Mouse (Mus musculus): Measurements from ENCODE around the gene Galm.
"Not testable (repeated sequence)": the region's sequence is repeated elsewhere in the genome, so short reads cannot be mapped to it uniquely, and the experiment has no call there.

The Galm gene

DNA sequence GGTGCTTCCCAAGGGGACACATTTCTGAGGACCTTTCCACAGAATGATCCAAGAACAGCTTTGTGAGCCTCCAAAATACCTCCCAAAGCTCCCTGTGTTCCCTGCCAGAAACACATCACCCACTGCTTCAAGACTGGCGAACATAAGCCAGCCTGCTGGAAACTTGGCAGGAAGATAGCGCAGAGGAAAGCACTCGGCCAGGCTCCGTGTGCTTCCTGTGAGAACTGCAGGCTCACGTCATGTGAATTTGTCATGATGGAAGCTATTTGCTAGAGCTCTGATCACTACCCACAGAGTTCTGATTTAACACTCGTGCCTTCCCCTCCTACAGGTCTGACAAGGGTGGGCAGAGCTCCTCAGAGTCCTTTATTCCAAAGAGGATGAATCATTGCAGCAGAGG lies 38.5 kb downstream of the Galm start:
- DNase-seq (ENCODE audit: low read depth, low spot score): peak; percentile 98

DNA sequence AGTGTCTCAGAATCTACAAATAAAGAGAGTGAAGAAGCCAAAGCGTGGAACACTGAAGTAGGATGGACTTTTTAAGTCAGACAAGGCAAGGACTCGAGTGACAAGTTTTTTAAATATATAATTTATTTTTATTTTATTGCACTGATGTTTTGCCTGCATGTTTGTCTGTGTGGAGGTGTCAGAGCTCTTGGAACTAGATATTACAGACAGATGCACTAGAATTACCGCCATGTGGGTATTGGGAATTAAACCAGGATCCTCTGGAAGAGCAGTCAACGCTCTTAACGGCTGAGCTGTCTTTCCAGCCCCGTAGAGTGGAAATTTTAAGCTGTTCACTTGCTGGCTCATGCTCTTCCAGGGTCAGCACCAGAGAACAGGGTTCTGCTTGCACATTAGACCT lies 39.1 kb downstream of the Galm start:
- peak; percentile 72 for DNase-seq (ENCODE audit: low read depth, low spot score)

DNA sequence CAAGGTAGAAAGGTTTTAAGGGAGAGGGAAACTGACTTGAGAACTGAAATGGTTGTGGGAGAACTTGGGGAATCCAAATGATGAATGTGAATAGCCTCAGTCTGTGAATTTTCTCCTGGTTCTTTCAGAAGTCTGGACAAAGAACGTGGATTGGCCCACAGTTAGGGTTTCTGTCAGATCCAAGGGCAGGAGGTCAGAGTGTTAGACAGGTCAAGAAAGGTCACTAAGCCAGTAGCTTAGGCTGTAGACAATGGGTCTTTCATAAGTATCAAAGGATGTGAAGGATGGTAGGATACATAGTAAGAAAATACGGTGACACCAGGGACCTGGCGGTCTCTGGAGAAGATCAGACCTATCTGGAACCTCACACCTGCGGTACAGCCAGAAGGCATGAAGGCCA lies 40.2 kb downstream of the Galm start:
- DNase-seq (ENCODE audit: low read depth, low spot score): no peak

DNA sequence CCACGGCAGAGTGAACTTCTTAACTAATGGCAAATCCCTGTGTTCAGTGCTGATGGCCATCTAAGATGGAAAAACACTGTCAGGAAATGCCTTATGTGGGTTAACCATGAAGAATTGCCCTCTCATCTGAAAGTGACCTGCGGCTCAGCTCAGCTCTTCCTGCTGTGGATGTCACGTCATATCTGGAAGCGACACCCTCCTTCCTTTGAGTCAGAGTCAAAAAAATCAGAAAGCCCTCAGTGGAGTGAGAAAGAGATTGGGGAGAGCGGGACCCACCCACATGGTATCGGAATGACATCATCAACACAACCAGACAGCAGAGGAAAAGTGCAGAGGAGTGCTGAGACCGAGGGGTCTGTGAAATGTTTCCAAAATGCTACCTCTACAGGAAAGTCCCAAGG lies 40.6 kb downstream of the Galm start:
- DNase-seq (ENCODE audit: low read depth, low spot score): peak; percentile 75

DNA sequence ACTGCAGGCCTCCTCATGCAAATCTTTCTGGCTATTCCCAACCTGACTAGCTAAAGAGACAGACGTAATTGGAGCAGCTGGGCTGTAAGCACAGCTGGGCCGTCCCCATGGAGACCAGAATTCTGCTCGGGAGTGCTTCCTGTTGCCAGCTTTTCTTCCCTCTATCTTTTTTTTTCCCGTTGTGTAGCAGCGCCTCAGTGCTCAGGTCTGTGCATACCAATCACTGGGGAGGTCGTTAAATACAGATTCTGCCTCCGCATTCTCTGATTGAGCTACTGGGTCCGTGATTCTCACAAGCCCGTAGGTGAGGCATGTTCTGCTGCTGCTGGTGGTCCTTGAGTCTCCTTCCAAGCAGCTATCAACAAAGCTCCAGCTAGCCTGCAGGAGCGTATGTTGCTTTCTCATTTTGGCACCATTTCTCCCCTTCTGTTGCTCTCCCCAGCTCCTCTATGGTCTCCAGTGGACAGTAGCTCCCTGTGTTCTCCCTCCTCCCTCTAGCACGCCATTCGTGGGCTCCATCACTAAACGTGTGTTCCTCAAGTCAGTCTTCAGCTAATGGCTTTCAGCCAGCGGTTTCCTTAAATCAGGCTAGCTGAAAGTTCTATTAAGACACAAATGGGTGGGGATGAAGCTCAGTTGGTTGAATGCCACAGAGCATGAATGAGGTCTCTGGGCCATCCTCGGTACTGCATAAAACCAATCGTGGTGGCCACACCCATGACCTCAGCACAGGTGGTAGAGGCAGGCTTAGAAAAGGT lies 41.3 kb downstream of the Galm start:
- peak; percentile 92 for DNase-seq (ENCODE audit: low read depth, low spot score)

DNA sequence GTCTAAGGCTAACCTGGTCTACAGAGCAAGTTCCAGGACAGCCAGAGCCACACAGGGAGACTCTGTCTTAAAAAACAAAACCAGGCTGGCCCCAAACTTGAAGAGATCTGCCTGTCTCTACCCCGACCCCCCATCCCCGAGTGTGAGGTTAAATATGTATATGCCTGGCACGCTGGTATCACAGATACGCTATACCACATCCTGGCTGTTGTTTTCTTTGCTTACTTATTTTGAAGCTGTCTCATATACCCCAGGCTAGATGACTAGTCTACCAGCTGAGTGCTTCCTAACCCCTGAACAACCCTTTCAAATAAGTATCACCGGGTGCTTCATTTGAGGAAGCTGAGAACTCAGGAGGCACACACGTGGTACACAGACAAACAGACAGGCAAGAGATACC lies 42.5 kb downstream of the Galm start:
- DNase-seq (ENCODE audit: low read depth, low spot score): no peak

DNA sequence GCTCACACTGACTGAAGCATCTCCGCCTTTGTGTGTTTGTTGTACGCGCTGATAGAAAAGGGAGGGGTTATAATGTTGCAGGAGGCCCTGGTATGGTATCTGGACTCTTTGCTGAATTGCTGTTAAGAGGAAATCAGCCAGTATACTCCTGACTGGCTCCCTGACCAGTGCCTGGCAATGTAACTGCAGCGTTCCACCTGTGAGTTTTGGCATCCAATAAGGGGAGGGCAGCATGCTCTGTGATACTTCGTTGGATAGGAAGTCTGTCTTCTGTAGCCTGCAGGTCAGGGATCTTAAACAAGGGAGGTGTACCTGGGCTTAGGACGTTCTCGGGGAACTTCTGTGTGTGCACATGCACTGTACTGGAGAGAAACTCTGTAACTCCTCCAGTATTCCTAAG lies 43.7 kb downstream of the Galm start:
- peak; percentile 85 for DNase-seq (ENCODE audit: low read depth, low spot score)

DNA sequence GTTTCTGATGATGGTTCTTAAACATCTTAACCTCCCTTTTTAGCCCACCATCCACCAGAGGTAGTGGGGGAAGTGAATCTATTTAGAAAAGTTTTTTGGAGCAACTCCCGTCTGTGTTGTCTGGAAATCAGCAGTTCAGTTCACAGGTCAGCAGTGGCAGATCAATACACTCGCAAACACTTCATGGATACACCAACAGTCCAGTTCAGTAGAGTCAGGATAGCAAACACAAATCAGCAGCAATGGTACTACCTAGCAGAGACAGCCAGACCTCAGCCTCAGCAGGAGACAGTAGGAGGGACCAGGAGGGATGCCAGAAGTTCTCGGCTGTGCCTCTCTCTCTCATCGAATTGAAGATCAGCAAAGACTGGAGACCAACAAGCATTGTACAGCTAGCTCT lies 44.7 kb downstream of the Galm start:
- no peak for DNase-seq (ENCODE audit: low read depth, low spot score)

DNA sequence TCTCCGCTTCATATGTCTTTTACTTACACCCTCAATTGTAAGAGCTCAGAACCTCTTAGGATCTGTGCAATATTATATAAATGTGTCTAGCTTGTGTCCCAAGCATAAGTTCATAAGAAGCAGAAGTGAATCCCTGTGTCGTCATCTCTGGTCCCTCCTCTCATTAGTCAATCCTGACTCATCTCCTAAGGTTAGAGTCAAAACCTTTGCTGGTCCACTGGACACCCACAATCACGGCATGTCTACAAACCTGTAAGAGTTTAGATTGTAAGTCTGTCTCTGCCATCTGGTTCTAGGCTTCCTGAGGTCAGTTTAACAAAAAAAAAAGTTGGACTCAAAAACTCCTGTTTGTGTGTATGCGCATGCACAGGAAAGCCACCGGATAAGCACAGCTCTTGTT lies 45.5 kb downstream of the Galm start:
- DNase-seq (ENCODE audit: low read depth, low spot score): no peak

DNA sequence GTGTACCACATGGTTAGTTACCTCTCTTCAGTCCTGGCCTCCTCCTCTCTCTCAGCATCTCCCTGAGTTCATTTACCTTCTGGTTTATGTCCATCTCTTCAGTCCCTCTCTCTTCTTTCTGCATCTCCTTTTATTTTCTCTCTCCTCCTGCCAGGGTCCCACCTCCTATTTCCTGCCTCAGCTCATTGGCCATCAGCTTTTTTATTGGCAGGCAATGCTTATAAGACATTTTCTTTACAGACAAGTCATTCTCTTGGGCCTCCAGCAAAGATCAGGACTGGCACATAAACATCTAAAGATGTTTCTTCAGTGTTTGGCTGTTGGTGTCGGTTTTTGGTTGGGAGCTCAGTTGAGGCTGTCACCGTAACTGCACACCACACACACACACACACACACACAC lies 46.4 kb downstream of the Galm start:
- DNase-seq (ENCODE audit: low read depth, low spot score): no peak

DNA sequence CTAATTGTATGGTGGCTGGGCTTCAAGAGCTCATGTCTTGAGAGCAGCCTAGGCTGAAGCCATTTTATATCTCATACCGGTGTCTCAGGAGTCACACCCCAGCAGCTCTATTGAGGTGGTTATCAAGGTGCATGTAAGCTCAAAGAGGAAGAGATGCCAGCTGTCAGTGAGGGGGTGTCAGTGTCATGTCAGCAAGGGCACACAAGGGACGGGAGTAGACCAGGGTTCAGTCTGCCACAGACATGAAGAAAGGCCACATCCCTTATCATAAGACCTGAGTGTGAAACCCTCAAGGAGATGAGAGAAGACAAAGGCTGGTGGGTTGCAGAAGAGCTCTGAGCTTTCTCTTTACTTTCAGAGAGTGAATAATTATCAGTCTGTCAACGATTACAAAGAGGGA lies 46.9 kb downstream of the Galm start:
- no peak for DNase-seq (ENCODE audit: low read depth, low spot score)

DNA sequence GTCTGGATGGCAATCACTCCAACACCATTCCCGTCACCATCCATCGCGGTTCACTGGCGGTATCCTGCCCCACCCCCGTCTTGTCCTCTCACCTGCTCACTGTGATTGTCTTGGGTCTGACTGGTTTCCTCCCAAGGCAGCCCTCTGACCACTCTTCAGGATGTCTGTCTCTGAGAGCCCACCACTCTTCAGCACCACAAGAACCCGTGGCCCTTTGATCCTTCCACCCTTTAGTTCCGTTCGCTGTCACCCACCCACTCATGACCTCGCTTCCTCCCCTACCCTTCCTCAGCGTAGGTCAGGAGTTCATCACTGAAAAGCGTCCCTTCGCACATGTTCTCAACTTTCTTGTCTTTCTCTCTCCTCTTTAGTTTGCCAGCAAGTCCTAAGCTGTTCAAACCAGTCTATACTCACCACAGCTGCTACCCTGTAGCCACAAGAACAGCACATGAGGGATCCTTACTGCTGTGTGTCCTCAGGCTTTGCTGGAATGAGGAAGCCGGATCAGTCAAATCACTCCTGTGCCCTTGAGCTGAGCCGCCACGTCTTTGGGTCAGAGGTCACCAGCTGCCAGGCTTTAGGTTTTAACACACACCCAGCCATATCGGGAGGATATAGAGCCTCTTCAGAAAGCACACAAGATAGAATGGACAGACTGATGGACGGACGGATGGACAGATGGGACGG lies 47.6 kb downstream of the Galm start:
- DNase-seq (ENCODE audit: low read depth, low spot score): no peak

DNA sequence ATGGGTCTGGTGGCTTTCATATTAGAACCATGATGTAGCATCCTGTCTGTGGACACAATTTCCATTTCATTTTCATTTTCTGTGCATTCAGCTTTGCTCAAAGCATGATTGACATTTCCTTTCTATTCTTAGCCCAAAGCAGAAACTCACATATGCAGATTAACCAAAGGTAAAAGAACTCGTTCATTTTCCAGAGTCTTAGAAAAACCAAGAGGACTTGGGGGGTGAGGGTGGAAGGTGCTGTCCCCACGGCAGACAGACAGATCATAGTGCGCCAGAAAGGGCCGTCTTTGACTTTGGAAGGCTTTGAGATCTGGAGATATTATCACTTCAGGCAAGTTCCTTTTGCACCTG lies 48.1 kb downstream of the Galm start:
- DNase-seq (ENCODE audit: low read depth, low spot score): no peak

DNA sequence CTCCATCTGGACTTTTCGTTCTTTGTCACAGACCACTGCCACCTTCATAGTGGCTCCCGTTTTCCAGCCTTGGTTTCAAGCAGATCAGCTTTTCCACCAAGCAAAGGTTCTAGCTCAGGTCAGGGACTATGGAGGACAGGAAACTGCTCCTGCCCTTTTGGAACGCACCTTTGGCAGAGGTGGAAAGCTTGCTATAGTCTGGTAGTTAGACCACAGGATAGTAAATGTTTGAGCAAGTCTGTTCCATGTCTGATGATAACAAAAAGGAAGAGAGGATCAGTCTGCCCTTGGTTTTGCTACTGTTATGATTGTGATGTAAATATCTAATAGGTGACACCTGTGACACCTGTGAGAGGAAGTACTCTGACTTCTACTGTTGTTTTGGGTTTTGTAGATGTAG lies 48.7 kb downstream of the Galm start:
- DNase-seq (ENCODE audit: low read depth, low spot score): no peak

DNA sequence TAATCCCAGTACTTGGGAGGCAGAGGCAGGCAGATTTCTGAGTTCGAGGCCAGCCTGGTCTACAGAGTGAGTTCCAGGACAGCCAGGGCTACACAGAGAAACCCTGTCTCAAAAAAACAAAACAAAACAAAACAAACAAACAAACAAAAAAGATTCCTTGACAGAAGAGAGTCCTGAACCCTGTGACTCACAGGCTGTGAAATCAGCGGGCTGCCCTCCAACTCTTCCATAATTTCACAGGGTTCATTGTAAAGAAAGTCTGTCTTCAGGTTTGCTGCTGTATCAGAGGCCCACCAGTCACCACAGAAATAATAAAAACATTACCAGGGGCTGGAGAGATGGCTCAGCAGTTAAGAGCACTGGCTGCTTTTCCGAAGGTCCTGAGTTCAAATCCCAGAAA lies 51.6 kb downstream of the Galm start:
- not testable (repeated sequence) for DNase-seq (ENCODE audit: low read depth, low spot score)

DNA sequence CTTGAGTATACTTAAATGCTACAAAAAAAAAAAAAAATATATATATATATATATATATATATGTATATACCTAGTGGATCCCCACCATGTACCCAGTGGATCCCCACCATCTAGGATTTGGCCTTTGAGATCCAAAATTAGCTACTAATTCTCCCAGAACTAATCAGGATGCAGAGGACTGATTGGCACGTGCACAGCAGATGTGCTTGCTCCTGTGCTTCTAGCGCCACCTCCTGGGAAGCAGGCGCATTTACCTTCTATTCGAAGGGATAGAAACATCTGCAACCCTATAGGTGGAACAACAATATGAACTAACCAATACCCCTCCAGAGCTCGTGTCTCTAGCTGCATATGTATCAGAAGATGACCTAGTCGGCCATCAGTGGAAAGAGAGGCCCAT lies 52.7 kb downstream of the Galm start:
- DNase-seq (ENCODE audit: low read depth, low spot score): peak; percentile 90

DNA sequence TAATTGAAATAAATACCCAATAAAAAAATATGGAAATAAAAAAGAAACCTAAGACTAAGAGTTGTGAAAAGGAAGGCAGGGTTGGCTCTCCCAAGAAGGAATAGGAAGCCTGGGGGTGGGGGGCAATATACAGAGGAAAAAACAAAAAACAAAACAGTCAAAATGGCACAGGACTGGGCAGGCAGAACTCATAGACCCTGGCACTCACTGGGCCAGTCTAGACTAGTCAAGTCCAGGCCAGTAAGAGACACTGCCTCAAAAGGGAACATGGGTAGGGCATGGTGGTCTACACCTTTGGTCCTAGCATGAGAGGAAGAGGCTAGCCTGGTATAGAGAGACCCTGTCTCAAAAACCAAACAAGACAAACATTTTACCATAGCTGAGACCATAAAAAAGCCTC lies 53.2 kb downstream of the Galm start:
- no peak for DNase-seq (ENCODE audit: low read depth, low spot score)

DNA sequence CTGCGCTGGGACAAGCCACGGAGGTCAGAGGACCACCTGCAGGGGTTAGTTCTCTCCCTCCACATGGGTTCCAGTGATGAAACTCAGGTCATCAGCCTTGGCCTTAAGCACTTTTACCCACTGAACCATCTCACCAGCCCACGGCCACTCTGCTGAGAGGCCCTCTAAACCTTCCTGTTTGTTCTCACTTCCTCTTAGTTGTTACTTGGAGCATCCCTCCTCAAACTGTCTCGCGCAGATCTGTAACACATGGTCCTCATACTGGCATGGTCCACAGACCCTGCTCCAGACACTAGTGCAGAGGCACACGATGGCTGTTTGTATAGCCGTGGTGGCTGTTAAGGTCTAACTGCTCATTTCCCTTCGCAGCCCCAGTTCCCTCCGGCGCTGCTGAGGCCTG lies 56.3 kb downstream of the Galm start:
- no peak for DNase-seq (ENCODE audit: low read depth, low spot score)

DNA sequence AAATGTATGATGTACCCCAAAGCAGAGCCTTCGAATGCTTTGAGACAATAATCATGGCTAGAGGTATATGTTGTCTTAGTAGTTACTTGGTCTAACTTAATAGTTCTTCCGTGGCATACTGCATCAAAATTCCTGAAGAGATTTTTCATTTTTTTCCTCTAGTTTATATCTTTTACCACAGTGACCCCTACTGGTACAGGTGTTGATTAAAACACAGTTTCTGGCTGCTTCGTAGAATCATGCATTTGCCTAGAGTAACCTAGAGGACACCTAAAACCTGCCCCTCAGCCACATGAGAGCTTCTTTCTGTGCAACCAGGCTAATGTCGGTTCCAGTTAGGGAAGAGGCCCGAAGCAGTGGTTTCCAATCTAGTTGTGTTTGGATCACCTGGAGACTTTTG lies 65.8 kb downstream of the Galm start:
- DNase-seq (ENCODE audit: low read depth, low spot score): peak; percentile 49

DNA sequence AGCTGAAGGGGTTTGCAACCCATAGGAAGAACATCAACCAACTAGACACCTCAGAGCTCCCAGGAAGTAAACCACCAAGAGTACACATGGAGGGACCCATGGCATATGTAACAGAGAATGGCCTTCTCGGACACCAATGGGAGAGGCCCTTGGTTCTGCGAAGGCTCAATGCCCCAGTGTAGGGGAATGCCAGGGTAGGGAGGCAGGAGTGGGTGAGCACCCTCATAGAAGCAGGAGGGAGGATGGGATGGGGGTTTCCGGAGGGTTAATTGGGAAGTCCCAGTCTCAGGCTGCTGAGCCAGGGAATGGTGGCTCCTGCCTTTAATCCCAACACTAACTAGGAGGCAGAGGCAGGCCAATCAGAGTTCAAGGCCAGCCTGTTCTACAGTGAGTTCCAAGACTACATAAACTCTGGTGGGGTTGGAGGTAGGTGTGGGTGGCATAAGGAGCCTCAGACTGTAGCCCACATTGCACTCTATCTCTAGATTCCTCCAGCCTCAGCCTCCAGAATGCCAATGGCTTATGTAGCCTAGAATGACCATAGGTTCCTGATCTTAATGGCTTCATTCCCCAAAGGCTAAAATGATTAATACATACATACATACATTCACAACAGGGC lies 72.0 kb downstream of the Galm start:
- DNase-seq (ENCODE audit: low read depth, low spot score): no peak

DNA sequence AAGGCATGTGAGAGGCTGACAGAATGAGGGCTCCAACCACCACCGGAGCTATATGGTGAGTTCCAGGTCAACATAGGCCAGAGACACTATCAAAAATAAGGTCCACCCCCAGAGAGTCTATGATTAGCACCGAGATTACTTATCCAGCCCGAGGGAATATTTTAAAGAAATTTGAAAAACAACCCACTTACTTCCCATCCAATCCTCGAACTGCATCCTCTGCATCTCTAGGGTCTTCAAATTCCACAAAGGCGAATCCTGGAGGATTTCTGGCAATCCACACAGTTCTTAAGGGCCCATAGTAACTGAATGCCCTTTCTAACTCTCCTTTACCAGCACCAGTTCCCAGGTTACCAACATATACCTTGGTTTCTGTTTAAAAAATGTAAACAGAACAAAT lies 78.4 kb downstream of the Galm start:
- no peak for DNase-seq (ENCODE audit: low read depth, low spot score)

DNA sequence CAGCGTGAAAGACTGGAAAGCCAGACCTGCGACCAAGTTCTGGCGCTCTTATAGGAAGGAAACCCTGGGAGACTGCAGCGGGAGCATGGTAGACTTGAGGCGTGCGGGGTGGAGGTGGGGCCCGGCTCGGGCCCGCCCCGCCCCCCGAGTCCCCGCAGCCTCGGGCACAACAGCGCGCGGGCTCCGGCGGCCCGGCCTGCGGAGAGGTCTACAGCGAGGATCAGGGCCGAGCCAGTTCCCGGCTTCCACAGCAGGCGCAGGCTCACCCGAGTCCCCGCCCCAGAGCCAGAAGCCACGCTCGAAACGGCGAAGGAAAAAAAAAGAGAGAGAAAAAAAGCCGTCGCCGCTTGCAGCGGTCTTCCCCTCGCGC lies 79.0 kb downstream of the Galm start:
- peak; percentile 67 for DNase-seq (ENCODE audit: low read depth, low spot score)

All from brain, adult 2 months (tissue).